Mouse (Mus musculus): ENCODE measurements around the gene Fndc3b. TPM values are rescaled to one million over a fixed set of nuclear protein-coding genes. Genes with fewer than 3 reads are reported as not detected.

The Fndc3b gene
- polyA plus RNA-seq, 2 experiments, result 4.2 to 5.5 TPM

DNA sequence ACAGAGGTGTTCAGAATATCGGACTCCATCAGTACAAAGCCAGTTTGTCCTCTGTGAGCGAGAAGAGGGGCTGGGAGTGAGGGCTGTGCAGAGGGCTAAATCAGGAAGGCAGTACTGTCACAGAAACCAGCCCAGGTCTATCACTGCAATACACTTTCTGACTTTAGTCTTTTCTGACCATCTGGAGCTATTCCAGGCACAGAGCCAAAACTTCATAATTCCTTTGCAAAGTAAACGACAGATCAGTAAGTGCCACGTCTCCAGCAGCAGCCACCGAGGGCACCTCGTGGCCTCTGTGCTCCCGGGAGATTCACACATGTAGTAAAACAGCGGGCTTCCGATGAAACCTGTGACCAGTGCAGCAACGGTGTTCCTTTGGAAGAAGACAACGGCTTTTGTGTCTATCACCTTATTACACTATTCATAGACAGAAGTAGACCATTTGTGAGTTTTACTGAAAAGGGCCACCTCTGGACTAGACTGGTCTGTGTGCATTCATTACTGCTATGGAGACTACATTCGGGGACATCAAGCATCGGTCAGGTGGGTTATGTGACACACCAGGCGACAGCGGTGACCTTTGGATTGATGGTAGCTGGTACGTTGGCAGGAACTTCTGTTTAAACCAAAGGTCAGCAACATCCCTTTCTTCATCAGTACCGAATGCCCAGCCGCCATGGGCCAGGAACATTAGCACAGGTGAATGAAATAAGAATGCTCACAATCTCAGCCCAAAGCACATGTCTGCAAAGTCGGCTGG, 24.2 kb downstream of the Fndc3b start:
- WGBS (ENCODE audit: insufficient replicate concordance), result 74% methylated on average over 19 of the region's 19 CpGs
- no peak for DNase-seq (ENCODE audit: low read depth in 3 of 3, low spot score in 3 of 3)
- no peak for ATAC-seq (ENCODE audit: insufficient read depth)

GRCm38 (mm10) chr3:27685650-27686208, 25.4 kb downstream of the Fndc3b start:
- 64% methylated on average over 14 of the region's 14 CpGs for WGBS (ENCODE audit: insufficient replicate concordance)
- peaks cover 0 to 19% of the 10 kb centered on the region in 2 experiments; a peak in 3 of 4 replicates for H3K4me1 ChIP-seq (replicated peaks; ENCODE audit: control insufficient read depth in 2 of 2, insufficient read depth in 2 of 2, low read length in 1 of 2)
- TF ChIP-seq EP300 (IDR thresholded peaks at IDR 0.05; ENCODE audit: low read depth) (no peak), CTCF (IDR thresholded peaks at IDR 0.05; ENCODE audit: low read depth) (no peak)
- H3K4me3 ChIP-seq (ENCODE audit: insufficient read depth in 1 of 2, low read depth in 2 of 2, low read length in 2 of 2), result no peak overlapping the region
- DNase-seq (ENCODE audit: low read depth in 3 of 3, low spot score in 3 of 3), result no peak
- no peak for ATAC-seq (ENCODE audit: insufficient read depth)
- H3K4me2 ChIP-seq (ENCODE audit: low read depth), result no peak overlapping the region
- H3K27ac ChIP-seq, result no peak overlapping the region
- H3K36me3 ChIP-seq (replicated peaks; ENCODE audit: control insufficient read depth, insufficient read depth, low read depth), result no peaks in the 10 kb centered on the region
- H3K9me3 ChIP-seq (ENCODE audit: control insufficient read depth, low read length), result no peaks in the 10 kb centered on the region
- H3K9ac ChIP-seq (replicated peaks), result no peak overlapping the region
- H3K27me3 ChIP-seq (ENCODE audit: control insufficient read depth, insufficient read depth, low read length), result no peaks in the 10 kb centered on the region

More for the DNA sequence above, 24.2 kb downstream of the Fndc3b start:
- Histone ChIP-seq H3K4me2 (ENCODE audit: low read depth) (no peak overlapping the region), H3K9ac (replicated peaks) (no peak overlapping the region), H3K9me3 (ENCODE audit: control insufficient read depth, low read length) (no peaks in the 10 kb centered on the region), H3K4me3 (ENCODE audit: insufficient read depth in 1 of 2, low read depth in 2 of 2, low read length in 2 of 2) (no peak overlapping the region), H3K4me1 (replicated peaks; ENCODE audit: control insufficient read depth in 2 of 2, insufficient read depth in 2 of 2, low read length in 1 of 2) (peaks cover 0 to 26% of the 10 kb centered on the region in 2 experiments; a peak in 3 of 4 replicates), H3K27me3 (ENCODE audit: control insufficient read depth, insufficient read depth, low read length) (no peaks in the 10 kb centered on the region), H3K27ac (no peak overlapping the region), H3K36me3 (replicated peaks; ENCODE audit: control insufficient read depth, insufficient read depth, low read depth) (no peaks in the 10 kb centered on the region)
- TF ChIP-seq CTCF (IDR thresholded peaks at IDR 0.05; ENCODE audit: low read depth), result no peak
- TF ChIP-seq EP300 (IDR thresholded peaks at IDR 0.05; ENCODE audit: low read depth), result no peak

DNA sequence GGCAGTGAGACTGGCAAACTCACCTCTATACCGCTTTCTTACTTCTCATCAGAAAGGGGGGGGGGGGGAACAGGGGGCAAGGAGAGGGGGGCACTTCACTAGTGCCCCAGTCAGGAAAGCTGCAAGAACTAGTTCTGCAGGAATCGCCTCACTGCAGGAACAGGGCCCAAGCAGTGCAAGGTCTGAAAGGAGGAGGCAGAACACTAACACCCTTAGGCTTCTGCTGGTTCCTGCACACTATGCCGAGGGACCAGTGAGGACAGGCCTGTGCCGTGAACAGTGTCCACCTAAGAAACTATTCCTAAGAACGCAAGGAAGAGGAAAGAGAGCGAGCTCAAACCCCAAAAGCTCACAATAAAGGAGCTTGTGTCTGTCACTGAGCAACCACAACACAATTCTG, 26.0 kb downstream of the Fndc3b start:
- ATAC-seq (ENCODE audit: insufficient read depth), result no peak
- Histone ChIP-seq H3K27ac (no peak overlapping the region), H3K36me3 (replicated peaks; ENCODE audit: control insufficient read depth, insufficient read depth, low read depth) (no peaks in the 10 kb centered on the region), H3K4me3 (ENCODE audit: insufficient read depth in 1 of 2, low read depth in 2 of 2, low read length in 2 of 2) (no peak overlapping the region), H3K9me3 (ENCODE audit: control insufficient read depth, low read length) (no peaks in the 10 kb centered on the region), H3K4me2 (ENCODE audit: low read depth) (no peak overlapping the region), H3K9ac (replicated peaks) (no peak overlapping the region), H3K27me3 (ENCODE audit: control insufficient read depth, insufficient read depth, low read length) (no peaks in the 10 kb centered on the region), H3K4me1 (replicated peaks; ENCODE audit: control insufficient read depth in 2 of 2, insufficient read depth in 2 of 2, low read length in 1 of 2) (peaks cover 0 to 14% of the 10 kb centered on the region in 2 experiments; a peak in 2 of 4 replicates)
- no peak for TF ChIP-seq EP300 (IDR thresholded peaks at IDR 0.05; ENCODE audit: low read depth)
- TF ChIP-seq CTCF (IDR thresholded peaks at IDR 0.05; ENCODE audit: low read depth), result no peak
- DNase-seq (ENCODE audit: low read depth in 3 of 3, low spot score in 3 of 3), result no peak
- 73% methylated on average over 6 of the region's 6 CpGs for WGBS (ENCODE audit: insufficient replicate concordance)

DNA sequence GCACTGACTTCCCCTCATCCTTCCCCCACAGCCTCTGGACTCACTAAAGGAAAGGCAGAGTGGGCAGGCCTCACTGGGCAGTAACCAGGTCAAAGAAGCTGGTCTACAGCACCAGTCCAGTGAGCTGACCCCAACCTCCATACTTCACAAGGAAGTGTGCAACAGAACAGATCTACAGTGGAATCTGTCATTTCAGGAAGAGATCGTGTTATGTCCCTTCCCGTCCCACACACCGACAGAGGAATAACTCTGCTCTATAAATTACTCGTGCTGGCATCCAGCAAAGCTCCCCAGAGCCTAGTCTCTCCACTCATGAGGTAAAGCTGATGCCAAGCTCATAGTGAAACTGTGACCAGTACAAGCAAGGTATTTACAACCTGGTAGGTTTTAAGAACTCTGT, 27.7 kb downstream of the Fndc3b start:
- Histone ChIP-seq H3K27me3 (ENCODE audit: control insufficient read depth, insufficient read depth, low read length) (no peaks in the 10 kb centered on the region), H3K9me3 (ENCODE audit: control insufficient read depth, low read length) (no peaks in the 10 kb centered on the region), H3K4me3 (ENCODE audit: insufficient read depth in 1 of 2, low read depth in 2 of 2, low read length in 2 of 2) (no peak overlapping the region), H3K9ac (replicated peaks) (no peak overlapping the region), H3K36me3 (replicated peaks; ENCODE audit: control insufficient read depth, insufficient read depth, low read depth) (no peaks in the 10 kb centered on the region), H3K4me1 (replicated peaks; ENCODE audit: control insufficient read depth in 2 of 2, insufficient read depth in 2 of 2, low read length in 1 of 2) (peaks cover 0 to 8% of the 10 kb centered on the region in 2 experiments; a peak in 2 of 4 replicates), H3K4me2 (ENCODE audit: low read depth) (no peak overlapping the region), H3K27ac (no peak overlapping the region)
- ATAC-seq (ENCODE audit: insufficient read depth) (no peak), DNase-seq (ENCODE audit: low read depth in 3 of 3, low spot score in 3 of 3) (no peak)
- WGBS (ENCODE audit: insufficient replicate concordance), result 45% methylated on average over 4 of the region's 4 CpGs
- TF ChIP-seq CTCF (IDR thresholded peaks at IDR 0.05; ENCODE audit: low read depth), result no peak
- no peak for TF ChIP-seq EP300 (IDR thresholded peaks at IDR 0.05; ENCODE audit: low read depth)

DNA sequence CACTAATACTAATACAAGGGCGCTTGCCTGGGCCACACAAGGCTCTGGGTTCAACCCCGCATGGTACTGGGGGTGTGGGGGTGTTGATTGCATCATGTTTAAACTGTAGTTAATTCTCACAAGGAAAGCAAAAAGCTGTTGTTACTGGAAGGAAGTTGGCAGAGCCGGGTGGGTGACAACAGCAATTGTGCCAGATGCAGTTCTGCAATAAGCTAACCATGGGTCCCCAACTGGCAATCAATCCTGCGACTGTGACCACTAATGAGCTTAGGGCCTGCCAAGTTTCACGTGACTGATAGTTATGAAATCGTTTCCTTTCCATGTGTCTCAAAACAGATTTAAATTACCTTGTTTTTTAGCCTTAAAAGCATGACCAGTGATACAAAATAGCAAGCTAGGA, 33.5 kb downstream of the Fndc3b start:
- H3K4me2 ChIP-seq (ENCODE audit: low read depth), result no peak overlapping the region
- H3K27me3 ChIP-seq (ENCODE audit: control insufficient read depth, insufficient read depth, low read length), result no peaks in the 10 kb centered on the region
- H3K9me3 ChIP-seq (ENCODE audit: control insufficient read depth, low read length), result no peaks in the 10 kb centered on the region
- H3K27ac ChIP-seq, result no peak overlapping the region
- H3K4me1 ChIP-seq (replicated peaks; ENCODE audit: control insufficient read depth in 2 of 2, insufficient read depth in 2 of 2, low read length in 1 of 2), result peaks cover 0 to 3% of the 10 kb centered on the region in 2 experiments; a peak in 2 of 4 replicates
- TF ChIP-seq EP300 (IDR thresholded peaks at IDR 0.05; ENCODE audit: low read depth) (no peak), CTCF (IDR thresholded peaks at IDR 0.05; ENCODE audit: low read depth) (no peak)
- H3K4me3 ChIP-seq (ENCODE audit: insufficient read depth in 1 of 2, low read depth in 2 of 2, low read length in 2 of 2), result no peak overlapping the region
- no peaks in the 10 kb centered on the region for H3K36me3 ChIP-seq (replicated peaks; ENCODE audit: control insufficient read depth, insufficient read depth, low read depth)
- no peak overlapping the region for H3K9ac ChIP-seq (replicated peaks)
- ATAC-seq (ENCODE audit: insufficient read depth) (no peak), DNase-seq (ENCODE audit: low read depth in 3 of 3, low spot score in 3 of 3) (no peak)
- WGBS (ENCODE audit: insufficient replicate concordance), result 35% methylated on average over 6 of the region's 6 CpGs

Data from liver, embryonic 14.5 days (tissue).